Comparison of ENCODE assay signal across 20 mouse cellular contexts in the genomic region with DNA sequence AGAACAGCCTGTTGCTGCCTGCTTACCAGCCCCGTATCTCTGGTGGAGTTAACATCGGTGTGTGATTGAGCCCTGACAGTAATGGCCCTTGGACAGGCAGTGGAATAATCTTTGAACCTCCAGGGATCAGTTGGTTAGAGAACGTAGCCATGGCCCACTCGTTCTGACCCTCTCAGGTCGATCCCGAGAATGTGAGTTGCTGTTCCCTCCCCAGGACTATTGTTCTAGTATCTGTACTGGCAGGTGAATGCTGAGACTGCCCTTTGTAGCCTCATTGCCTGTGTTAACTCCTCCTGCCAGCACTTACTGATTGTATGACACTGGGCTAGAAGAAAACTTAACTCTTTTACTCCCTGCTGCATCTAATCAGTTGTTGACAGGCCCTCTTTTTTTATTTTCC. TPM values are rescaled to one million over a fixed set of nuclear protein-coding genes. Genes with fewer than 3 reads are reported as not detected.
DNase-seq lines count a peak whose midpoint lies in the region; ATAC-seq lines count a peak whose summit lies in the region.
"Had no signal": no experiment of that assay in that cellular context is flagged by ENCODE, and none has a peak within 500 bp of the region (broad histone marks: within the 10 kb centered on the region; RNA-seq: fewer than 3 reads in every experiment).

No protein-coding gene starts in this region.

- no peak for DNase-seq in hindbrain, embryonic 11.5 days (ENCODE audit: low spot score)
- DNase-seq in kidney, postnatal 10 days = no peak
- DNase-seq in ovary, postnatal 10 days (ENCODE audit: low spot score) = no peak
- DNase-seq: adrenal gland, adult 2 months; adrenal gland, postnatal 25 days; cerebellum, adult 18-20 months; cerebellum, adult 9-11 months; cerebellum, postnatal 36 days; gastrocnemius, postnatal 10 days; heart, adult 18-20 months had no signal

- no peak for ATAC-seq in hindbrain, embryonic 15.5 days (ENCODE audit: low FRiP score, low read depth)
- no peak for ATAC-seq in hindbrain, embryonic 11.5 days (ENCODE audit: low FRiP score)
- peak; percentile 52 for ATAC-seq in intestine, embryonic 15.5 days
- peak; percentile 24; the same call in 1 of the 2 replicates for ATAC-seq in megakaryocyte-erythroid progenitor cell, adult 5-6 weeks (replicated peaks; ENCODE audit: low FRiP score, low TSS enrichment, poor library complexity, severe bottlenecking)
- ATAC-seq: forebrain, embryonic 16.5 days had no signal

- peaks cover 11% of the 10 kb centered on the region; the same call in 1 of the 2 replicates for H3K36me3 ChIP-seq in hindbrain, embryonic 15.5 days
- H3K36me3 ChIP-seq in hindbrain, embryonic 11.5 days (ENCODE audit: control insufficient read depth, insufficient read depth, low read length) = no peaks in the 10 kb centered on the region
- no peaks in the 10 kb centered on the region for H3K36me3 ChIP-seq in intestine, embryonic 15.5 days

- H3K4me1 ChIP-seq in hindbrain, embryonic 15.5 days (replicated peaks) = peaks cover 34% of the 10 kb centered on the region
- H3K4me1 ChIP-seq in hindbrain, embryonic 11.5 days (replicated peaks; ENCODE audit: control insufficient read depth, insufficient read depth, low read length) = 0 out of 2 replicates have a peak, but pooled peaks cover 2% of the 10 kb centered on the region
- H3K4me1 ChIP-seq in intestine, embryonic 15.5 days (replicated peaks) = 0 out of 2 replicates have a peak, but pooled peaks cover 3% of the 10 kb centered on the region

- H3K9me3 ChIP-seq in hindbrain, embryonic 15.5 days = no peaks in the 10 kb centered on the region
- H3K9me3 ChIP-seq in hindbrain, embryonic 11.5 days (ENCODE audit: control insufficient read depth, low read length) = no peaks in the 10 kb centered on the region
- no peaks in the 10 kb centered on the region for H3K9me3 ChIP-seq in intestine, embryonic 15.5 days
- H3K9me3 ChIP-seq: embryonic facial prominence, embryonic 13.5 days; forebrain, embryonic 12.5 days; heart, embryonic 10.5 days; heart, embryonic 15.5 days; hindbrain, embryonic 10.5 days had no signal

- no peak overlapping the region for H3K9ac ChIP-seq in hindbrain, embryonic 15.5 days
- no peak overlapping the region for H3K9ac ChIP-seq in hindbrain, embryonic 11.5 days (ENCODE audit: low read depth, low read length)
- H3K9ac ChIP-seq in intestine, embryonic 15.5 days = no peak overlapping the region
- H3K9ac ChIP-seq: embryonic facial prominence, embryonic 13.5 days; forebrain, embryonic 12.5 days; heart, embryonic 15.5 days had no signal

- H3K27ac ChIP-seq in hindbrain, embryonic 15.5 days (replicated peaks) = no peak overlapping the region
- H3K27ac ChIP-seq in hindbrain, embryonic 11.5 days (ENCODE audit: low read depth, low read length) = no peak overlapping the region
- H3K27ac ChIP-seq in intestine, embryonic 15.5 days = no peak overlapping the region
- H3K27ac ChIP-seq: embryonic facial prominence, embryonic 13.5 days; forebrain, embryonic 12.5 days; heart, embryonic 10.5 days; heart, embryonic 15.5 days; hindbrain, embryonic 10.5 days had no signal

- WGBS in hindbrain, embryonic 15.5 days = 51% methylated on average over 6 of the region's 6 CpGs
- WGBS in hindbrain, embryonic 11.5 days = 63% methylated on average over 6 of the region's 6 CpGs
- WGBS in intestine, embryonic 15.5 days = 63% methylated on average over 6 of the region's 6 CpGs

- 0 out of 2 replicates have a peak overlapping the region, but pooled peaks have one; percentile 4 for H3K4me2 ChIP-seq in hindbrain, embryonic 15.5 days
- H3K4me2 ChIP-seq in hindbrain, embryonic 11.5 days (replicated peaks; ENCODE audit: low read depth, low read length) = no peak overlapping the region
- no peak overlapping the region for H3K4me2 ChIP-seq in intestine, embryonic 15.5 days (replicated peaks)
- H3K4me2 ChIP-seq: embryonic facial prominence, embryonic 13.5 days; forebrain, embryonic 12.5 days; heart, embryonic 15.5 days had no signal

- no peak overlapping the region for H3K4me3 ChIP-seq in hindbrain, embryonic 15.5 days
- H3K4me3 ChIP-seq in hindbrain, embryonic 11.5 days (ENCODE audit: low read depth, low read length) = no peak overlapping the region
- H3K4me3 ChIP-seq in intestine, embryonic 15.5 days (replicated peaks) = no peak overlapping the region
- H3K4me3 ChIP-seq: embryonic facial prominence, embryonic 13.5 days; forebrain, embryonic 12.5 days; heart, embryonic 10.5 days; heart, embryonic 15.5 days; hindbrain, embryonic 10.5 days had no signal

- no peaks in the 10 kb centered on the region for H3K27me3 ChIP-seq in hindbrain, embryonic 15.5 days
- no peaks in the 10 kb centered on the region for H3K27me3 ChIP-seq in hindbrain, embryonic 11.5 days (ENCODE audit: control insufficient read depth, insufficient read depth, low read length)
- H3K27me3 ChIP-seq in intestine, embryonic 15.5 days (replicated peaks) = no peaks in the 10 kb centered on the region
- H3K27me3 ChIP-seq: CH12.LX; embryonic facial prominence, embryonic 13.5 days; forebrain, embryonic 12.5 days; heart, embryonic 15.5 days had no signal

RNA-seq across cellular contexts. Expression of gene Rpe, which starts 3.9 kb away (rescaled TPM):
- polyA plus RNA-seq in hindbrain, embryonic 15.5 days (2015; fragmentation: Nextera tagmentation; extraction: Ambion mirVana) = 37.4 and 38.0 TPM in 2 replicates
- polyA plus RNA-seq in hindbrain, embryonic 11.5 days (2014; fragmentation: Nextera tagmentation; extraction: Ambion mirVana) = 52.0 and 59.1 TPM in 2 replicates
- polyA plus RNA-seq in intestine, embryonic 15.5 days (2015; fragmentation: Nextera tagmentation; extraction: Ambion mirVana) = 60.4 and 64.6 TPM in 2 replicates
- total RNA-seq in megakaryocyte-erythroid progenitor cell, adult 5-6 weeks (2014; fragmentation: Nextera tagmentation) = 33.7 and 42.6 TPM in 2 replicates
- 41.4 and 45.1 TPM in 2 replicates for total RNA-seq in megakaryocyte-erythroid progenitor cell, adult 5-6 weeks (2017)

Comparison
In these comparisons a context has a peak if more than half of its experiments do, and no peak if none do; other contexts are left out.
1. ATAC-seq: peak in intestine, embryonic 15.5 days (single experiment) and megakaryocyte-erythroid progenitor cell, adult 5-6 weeks (single experiment); none in hindbrain, embryonic 15.5 days (single experiment) and hindbrain, embryonic 11.5 days (single experiment).